Mouse (Mus musculus): ENCODE results near the gene Catsper1. TPM values are rescaled to one million over a fixed set of nuclear protein-coding genes. Genes with fewer than 3 reads are reported as not detected.

Gene Catsper1
- total and polyA plus RNA-seq, 3 experiments = not detected

GRCm38 (mm10) chr19:5388588-5389242 is 53.2 kb downstream of the Catsper1 start, which contains the start of gene Sart1:
TSS of gene Sart1 (minus strand) at chr19:5388703.
- peaks cover 54% of the 10 kb centered on the region for H3K36me3 ChIP-seq (replicated peaks)
- peak within 1 kb of the TSS; percentile 96 for H3K4me3 ChIP-seq (ENCODE audit: low read depth, low read length)
- ATAC-seq (ENCODE audit: extremely low read depth, insufficient number of reproducible peaks, low FRiP score, poor library complexity, severe bottlenecking) (peak; percentile 76), DNase-seq (ENCODE audit: low spot score) (peak; percentile 97)
- TF ChIP-seq GATA2 (IDR thresholded peaks at IDR 0.05; ENCODE audit: borderline replicate concordance, low read depth, low read length) = no peak
- no peak for TF ChIP-seq CTCF (IDR thresholded peaks at IDR 0.05; ENCODE audit: low read depth, low read length)
- no peak for TF ChIP-seq GATA1 (IDR thresholded peaks at IDR 0.05; ENCODE audit: borderline replicate concordance, low read length)
- no peak for TF ChIP-seq POLR2AphosphoS5 (IDR thresholded peaks at IDR 0.05; ENCODE audit: insufficient replicate concordance, low read depth, low read length)
- no peak for TF ChIP-seq TAL1 (conservative IDR thresholded peaks at IDR 0.05; ENCODE audit: low read depth, low read length)
- H3K9me3 ChIP-seq (replicated peaks) = no peaks in the 10 kb centered on the region
- H3K4me1 ChIP-seq (ENCODE audit: insufficient read depth, low read depth, low read length) = peaks cover 50% of the 10 kb centered on the region
- H3K27me3 ChIP-seq (ENCODE audit: insufficient read depth, low read length) = no peaks in the 10 kb centered on the region

GRCm38 (mm10) chr19:5389647-5390046 is 54.1 kb downstream of the Catsper1 start:
- H3K4me1 ChIP-seq (ENCODE audit: insufficient read depth, low read depth, low read length) = peaks cover 52% of the 10 kb centered on the region

GRCm38 (mm10) chr19:5390416-5390815 is 54.9 kb downstream of the Catsper1 start:
- Histone ChIP-seq H3K27me3 (ENCODE audit: insufficient read depth, low read length) (no peaks in the 10 kb centered on the region), H3K36me3 (replicated peaks) (peaks cover 37% of the 10 kb centered on the region), H3K4me1 (ENCODE audit: insufficient read depth, low read depth, low read length) (peaks cover 50% of the 10 kb centered on the region), H3K4me3 (ENCODE audit: low read depth, low read length) (peak overlapping the region; percentile 96), H3K9me3 (replicated peaks) (no peaks in the 10 kb centered on the region)
- DNase-seq (ENCODE audit: low spot score) = no peak
- ATAC-seq (ENCODE audit: extremely low read depth, insufficient number of reproducible peaks, low FRiP score, poor library complexity, severe bottlenecking) = no peak
- TF ChIP-seq GATA2 (IDR thresholded peaks at IDR 0.05; ENCODE audit: borderline replicate concordance, low read depth, low read length) (no peak), CTCF (IDR thresholded peaks at IDR 0.05; ENCODE audit: low read depth, low read length) (no peak), POLR2AphosphoS5 (IDR thresholded peaks at IDR 0.05; ENCODE audit: insufficient replicate concordance, low read depth, low read length) (no peak), TAL1 (conservative IDR thresholded peaks at IDR 0.05; ENCODE audit: low read depth, low read length) (no peak), GATA1 (IDR thresholded peaks at IDR 0.05; ENCODE audit: borderline replicate concordance, low read length) (no peak)

More at GRCm38 (mm10) chr19:5389647-5390046, 54.1 kb downstream of the Catsper1 start:
- TF ChIP-seq GATA1 (IDR thresholded peaks at IDR 0.05; ENCODE audit: borderline replicate concordance, low read length) (no peak), CTCF (IDR thresholded peaks at IDR 0.05; ENCODE audit: low read depth, low read length) (no peak), POLR2AphosphoS5 (IDR thresholded peaks at IDR 0.05; ENCODE audit: insufficient replicate concordance, low read depth, low read length) (no peak), TAL1 (conservative IDR thresholded peaks at IDR 0.05; ENCODE audit: low read depth, low read length) (no peak), GATA2 (IDR thresholded peaks at IDR 0.05; ENCODE audit: borderline replicate concordance, low read depth, low read length) (no peak)
- no peaks in the 10 kb centered on the region for H3K9me3 ChIP-seq (replicated peaks)
- ATAC-seq (ENCODE audit: extremely low read depth, insufficient number of reproducible peaks, low FRiP score, poor library complexity, severe bottlenecking) = peak; percentile 43
- DNase-seq (ENCODE audit: low spot score) = peak; percentile 88
- peak overlapping the region; percentile 96 for H3K4me3 ChIP-seq (ENCODE audit: low read depth, low read length)
- peaks cover 45% of the 10 kb centered on the region for H3K36me3 ChIP-seq (replicated peaks)
- no peaks in the 10 kb centered on the region for H3K27me3 ChIP-seq (ENCODE audit: insufficient read depth, low read length)

GRCm38 (mm10) chr19:5392892-5393291 is 57.4 kb downstream of the Catsper1 start:
- no peak for ATAC-seq (ENCODE audit: extremely low read depth, insufficient number of reproducible peaks, low FRiP score, poor library complexity, severe bottlenecking)
- Histone ChIP-seq H3K9me3 (replicated peaks) (no peaks in the 10 kb centered on the region), H3K27me3 (ENCODE audit: insufficient read depth, low read length) (0 out of 2 replicates have a peak, but pooled peaks cover 2% of the 10 kb centered on the region), H3K4me3 (ENCODE audit: low read depth, low read length) (no peak overlapping the region), H3K4me1 (ENCODE audit: insufficient read depth, low read depth, low read length) (peaks cover 28% of the 10 kb centered on the region), H3K36me3 (replicated peaks) (peaks cover 19% of the 10 kb centered on the region)
- TF ChIP-seq GATA2 (IDR thresholded peaks at IDR 0.05; ENCODE audit: borderline replicate concordance, low read depth, low read length) = no peak
- no peak for TF ChIP-seq GATA1 (IDR thresholded peaks at IDR 0.05; ENCODE audit: borderline replicate concordance, low read length)
- TF ChIP-seq CTCF (IDR thresholded peaks at IDR 0.05; ENCODE audit: low read depth, low read length) = no peak
- no peak for TF ChIP-seq TAL1 (conservative IDR thresholded peaks at IDR 0.05; ENCODE audit: low read depth, low read length)
- no peak for DNase-seq (ENCODE audit: low spot score)

Other genes starting within 250 kb of the Catsper1 start
Only the 20 nearest of the 25 such genes appear.
- gene Klc2, start 217.2 kb upstream of the Catsper1 start, total RNA-seq (2014; fragmentation: Nextera tagmentation) = 6.8 and 10.7 TPM in 2 replicates
- gene Klc2, start 217.2 kb upstream of the Catsper1 start, total RNA-seq (2017) = 2.6 and 3.4 TPM in 2 replicates
- gene Klc2, start 217.2 kb upstream of the Catsper1 start, polyA plus RNA-seq (2012) = 8.2 and 10.1 TPM in 2 replicates
- 49.8 and 53.3 TPM in 2 replicates for gene Pacs1, start 62.6 kb upstream of the Catsper1 start, total RNA-seq (2014; fragmentation: Nextera tagmentation)
- gene Pacs1, start 62.6 kb upstream of the Catsper1 start, total RNA-seq (2017) = 9.8 TPM in 2 replicates
- 39.0 and 50.6 TPM in 2 replicates for gene Pacs1, start 62.6 kb upstream of the Catsper1 start, polyA plus RNA-seq (2012)
- 161 and 175 TPM in 2 replicates for gene Sf3b2, start 40.3 kb upstream of the Catsper1 start, total RNA-seq (2014; fragmentation: Nextera tagmentation)
- 233 and 253 TPM in 2 replicates for gene Sf3b2, start 40.3 kb upstream of the Catsper1 start, total RNA-seq (2017)
- 273 and 421 TPM in 2 replicates for gene Sf3b2, start 40.3 kb upstream of the Catsper1 start, polyA plus RNA-seq (2012)
- gene Gal3st3, start 37.4 kb upstream of the Catsper1 start, total RNA-seq (2014; fragmentation: Nextera tagmentation) = not detected in 2 replicates
- 0.16 TPM in 1 of 2 replicates, not detected in the other for gene Gal3st3, start 37.4 kb upstream of the Catsper1 start, total RNA-seq (2017)
- gene Gal3st3, start 37.4 kb upstream of the Catsper1 start, polyA plus RNA-seq (2012) = not detected in 2 replicates
- gene Cst6, start 13.8 kb downstream of the Catsper1 start, total RNA-seq (2014; fragmentation: Nextera tagmentation) = not detected in 2 replicates
- gene Cst6, start 13.8 kb downstream of the Catsper1 start, total RNA-seq (2017) = 0.05 and 0.06 TPM in 2 replicates
- gene Cst6, start 13.8 kb downstream of the Catsper1 start, polyA plus RNA-seq (2012) = not detected in 2 replicates
- gene Eif1ad, start 31.0 kb downstream of the Catsper1 start, total RNA-seq (2014; fragmentation: Nextera tagmentation) = 38.5 and 40.9 TPM in 2 replicates
- 55.0 and 58.4 TPM in 2 replicates for gene Eif1ad, start 31.0 kb downstream of the Catsper1 start, total RNA-seq (2017)
- 96.0 and 100 TPM in 2 replicates for gene Eif1ad, start 31.0 kb downstream of the Catsper1 start, polyA plus RNA-seq (2012)
- 329 and 422 TPM in 2 replicates for gene Banf1, start 31.4 kb downstream of the Catsper1 start, total RNA-seq (2014; fragmentation: Nextera tagmentation)
- 35.1 and 42.1 TPM in 2 replicates for gene Banf1, start 31.4 kb downstream of the Catsper1 start, total RNA-seq (2017)
- 210 and 227 TPM in 2 replicates for gene Banf1, start 31.4 kb downstream of the Catsper1 start, polyA plus RNA-seq (2012)
- gene Sart1, start 53.0 kb downstream of the Catsper1 start, total RNA-seq (2014; fragmentation: Nextera tagmentation) = 39.6 and 40.5 TPM in 2 replicates
- 68.7 and 75.5 TPM in 2 replicates for gene Sart1, start 53.0 kb downstream of the Catsper1 start, total RNA-seq (2017)
- 183 and 195 TPM in 2 replicates for gene Sart1, start 53.0 kb downstream of the Catsper1 start, polyA plus RNA-seq (2012)
- gene Tsga10ip, start 66.8 kb downstream of the Catsper1 start, total RNA-seq (2014; fragmentation: Nextera tagmentation) = 1.3 TPM in 1 of 2 replicates, not detected in the other
- 0.11 TPM in 1 of 2 replicates, not detected in the other for gene Tsga10ip, start 66.8 kb downstream of the Catsper1 start, total RNA-seq (2017)
- gene Tsga10ip, start 66.8 kb downstream of the Catsper1 start, polyA plus RNA-seq (2012) = 0.74 and 1.5 TPM in 2 replicates
- 44.6 and 46.0 TPM in 2 replicates for gene Drap1, start 89.2 kb downstream of the Catsper1 start, total RNA-seq (2014; fragmentation: Nextera tagmentation)
- 81.5 and 87.0 TPM in 2 replicates for gene Drap1, start 89.2 kb downstream of the Catsper1 start, total RNA-seq (2017)
- gene Drap1, start 89.2 kb downstream of the Catsper1 start, polyA plus RNA-seq (2012) = 305 and 329 TPM in 2 replicates
- 29.8 and 30.5 TPM in 2 replicates for gene AI837181, start 89.4 kb downstream of the Catsper1 start, total RNA-seq (2014; fragmentation: Nextera tagmentation)
- gene AI837181, start 89.4 kb downstream of the Catsper1 start, total RNA-seq (2017) = 10.2 and 10.5 TPM in 2 replicates
- 59.5 and 68.5 TPM in 2 replicates for gene AI837181, start 89.4 kb downstream of the Catsper1 start, polyA plus RNA-seq (2012)
- gene Fosl1, start 111.8 kb downstream of the Catsper1 start, total RNA-seq (2014; fragmentation: Nextera tagmentation) = 0.90 and 3.0 TPM in 2 replicates
- 1.9 and 2.3 TPM in 2 replicates for gene Fosl1, start 111.8 kb downstream of the Catsper1 start, total RNA-seq (2017)
- gene Fosl1, start 111.8 kb downstream of the Catsper1 start, polyA plus RNA-seq (2012) = 3.4 and 3.6 TPM in 2 replicates
- gene Ccdc85b, start 122.2 kb downstream of the Catsper1 start, total RNA-seq (2014; fragmentation: Nextera tagmentation) = 1.9 and 3.3 TPM in 2 replicates
- gene Ccdc85b, start 122.2 kb downstream of the Catsper1 start, total RNA-seq (2017) = 3.0 and 4.1 TPM in 2 replicates
- gene Ccdc85b, start 122.2 kb downstream of the Catsper1 start, polyA plus RNA-seq (2012) = 13.1 and 16.9 TPM in 2 replicates
- 50.8 and 53.9 TPM in 2 replicates for gene Fibp, start 124.9 kb downstream of the Catsper1 start, total RNA-seq (2014; fragmentation: Nextera tagmentation)
- gene Fibp, start 124.9 kb downstream of the Catsper1 start, total RNA-seq (2017) = 71.8 and 104 TPM in 2 replicates
- 42.8 and 162 TPM in 2 replicates for gene Fibp, start 124.9 kb downstream of the Catsper1 start, polyA plus RNA-seq (2012)
- not detected in 2 replicates for gene Ctsw, start 132.8 kb downstream of the Catsper1 start, total RNA-seq (2014; fragmentation: Nextera tagmentation)
- gene Ctsw, start 132.8 kb downstream of the Catsper1 start, total RNA-seq (2017) = not detected in 2 replicates
- gene Ctsw, start 132.8 kb downstream of the Catsper1 start, polyA plus RNA-seq (2012) = not detected in 2 replicates
- gene Efemp2, start 138.2 kb downstream of the Catsper1 start, total RNA-seq (2014; fragmentation: Nextera tagmentation) = 4.1 and 6.7 TPM in 2 replicates
- 4.6 and 6.6 TPM in 2 replicates for gene Efemp2, start 138.2 kb downstream of the Catsper1 start, total RNA-seq (2017)
- gene Efemp2, start 138.2 kb downstream of the Catsper1 start, polyA plus RNA-seq (2012) = 3.0 and 3.1 TPM in 2 replicates
- 16.8 and 38.0 TPM in 2 replicates for gene Mus81, start 152.7 kb downstream of the Catsper1 start, total RNA-seq (2014; fragmentation: Nextera tagmentation)
- 16.0 and 22.9 TPM in 2 replicates for gene Mus81, start 152.7 kb downstream of the Catsper1 start, total RNA-seq (2017)
- 17.1 and 19.5 TPM in 2 replicates for gene Mus81, start 152.7 kb downstream of the Catsper1 start, polyA plus RNA-seq (2012)
- gene Cfl1, start 154.7 kb downstream of the Catsper1 start, total RNA-seq (2014; fragmentation: Nextera tagmentation) = 1,228 and 1,288 TPM in 2 replicates
- 1,086 and 1,192 TPM in 2 replicates for gene Cfl1, start 154.7 kb downstream of the Catsper1 start, total RNA-seq (2017)
- gene Cfl1, start 154.7 kb downstream of the Catsper1 start, polyA plus RNA-seq (2012) = 853 and 1,308 TPM in 2 replicates
- gene 1700020D05Rik, start 168.0 kb downstream of the Catsper1 start, total RNA-seq (2014; fragmentation: Nextera tagmentation) = 0.73 and 4.0 TPM in 2 replicates
- 2.1 and 2.7 TPM in 2 replicates for gene 1700020D05Rik, start 168.0 kb downstream of the Catsper1 start, total RNA-seq (2017)
- 0.12 and 0.36 TPM in 2 replicates for gene 1700020D05Rik, start 168.0 kb downstream of the Catsper1 start, polyA plus RNA-seq (2012)
- 9.8 and 12.6 TPM in 2 replicates for gene Snx32, start 174.8 kb downstream of the Catsper1 start, total RNA-seq (2014; fragmentation: Nextera tagmentation)
- 12.0 and 13.3 TPM in 2 replicates for gene Snx32, start 174.8 kb downstream of the Catsper1 start, total RNA-seq (2017)
- 1.6 and 2.0 TPM in 2 replicates for gene Snx32, start 174.8 kb downstream of the Catsper1 start, polyA plus RNA-seq (2012)